Mouse (Mus musculus): Measurements from ENCODE around the gene Zbtb41. TPM values are rescaled to one million over a fixed set of nuclear protein-coding genes. Genes with fewer than 3 reads are reported as not detected.

Gene Zbtb41
- polyA plus RNA-seq, 1 experiment from 2014 or later: 13.3 TPM

DNA sequence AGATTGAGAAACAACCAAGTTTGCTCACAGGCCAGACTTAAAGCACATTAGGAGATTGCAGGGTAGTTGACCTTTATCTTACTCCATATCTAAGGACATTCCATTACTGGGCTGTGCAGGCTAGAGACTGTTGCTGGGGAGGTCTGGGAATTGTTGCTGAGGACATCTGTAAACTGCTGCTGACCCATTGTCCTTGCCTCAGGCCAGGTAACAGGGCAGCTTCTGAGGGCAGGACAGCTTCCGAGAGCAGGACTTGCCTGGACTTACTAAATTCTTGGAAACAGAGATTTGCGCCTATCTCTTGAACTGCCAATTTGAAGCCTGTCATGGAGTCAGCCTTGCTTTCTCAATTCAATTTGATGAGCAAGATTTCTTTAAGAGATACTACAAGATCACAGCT lies 73.3 kb downstream of the Zbtb41 start:
- no peaks in the 10 kb centered on the region for H3K4me1 ChIP-seq (ENCODE audit: control insufficient read depth, insufficient read depth, low read length)
- peaks cover 34% of the 10 kb centered on the region for H3K36me3 ChIP-seq (ENCODE audit: control insufficient read depth, insufficient read depth, low read length)
- ATAC-seq (ENCODE audit: low read depth) (no peak), DNase-seq (ENCODE audit: low spot score) (no peak)
- WGBS: 83% methylated on average over 2 of the region's 2 CpGs
- H3K9me3 ChIP-seq (ENCODE audit: control insufficient read depth, low read length): no peaks in the 10 kb centered on the region
- H3K4me2 ChIP-seq (ENCODE audit: low read depth, low read length): no peak overlapping the region
- H3K27me3 ChIP-seq (replicated peaks; ENCODE audit: control insufficient read depth, insufficient read depth, low read length): no peaks in the 10 kb centered on the region
- no peak overlapping the region for H3K4me3 ChIP-seq (ENCODE audit: low read depth, low read length)
- no peak overlapping the region for H3K27ac ChIP-seq (replicated peaks; ENCODE audit: low read depth, low read length)
- no peak overlapping the region for H3K9ac ChIP-seq (ENCODE audit: low read depth, low read length)

DNA sequence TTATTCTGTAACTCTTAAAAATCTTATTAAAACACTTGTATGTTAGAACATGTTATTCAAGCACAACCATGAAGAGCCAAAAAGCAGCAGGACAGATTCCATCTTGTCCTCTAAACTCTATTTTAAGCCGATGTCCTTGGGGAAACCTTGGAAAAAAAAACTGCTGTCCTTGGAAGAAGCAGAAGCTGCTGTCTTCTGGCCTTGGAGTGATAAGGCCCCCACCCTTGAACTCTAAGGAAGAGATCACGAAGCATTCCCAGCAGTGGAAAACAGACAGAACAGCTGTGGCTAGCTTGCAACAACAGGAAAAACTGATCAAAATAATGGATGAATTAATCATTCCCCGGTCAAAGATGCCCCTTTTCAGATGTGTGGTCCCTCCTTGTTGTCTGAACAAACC lies 74.1 kb downstream of the Zbtb41 start:
- Histone ChIP-seq H3K9me3 (ENCODE audit: control insufficient read depth, low read length) (no peaks in the 10 kb centered on the region), H3K27me3 (replicated peaks; ENCODE audit: control insufficient read depth, insufficient read depth, low read length) (no peaks in the 10 kb centered on the region), H3K4me2 (ENCODE audit: low read depth, low read length) (no peak overlapping the region), H3K4me1 (ENCODE audit: control insufficient read depth, insufficient read depth, low read length) (no peaks in the 10 kb centered on the region), H3K36me3 (ENCODE audit: control insufficient read depth, insufficient read depth, low read length) (peaks cover 28% of the 10 kb centered on the region), H3K27ac (replicated peaks; ENCODE audit: low read depth, low read length) (no peak overlapping the region), H3K9ac (ENCODE audit: low read depth, low read length) (no peak overlapping the region), H3K4me3 (ENCODE audit: low read depth, low read length) (no peak overlapping the region)
- DNase-seq (ENCODE audit: low spot score) (no peak), ATAC-seq (ENCODE audit: low read depth) (no peak)
- 80% methylated on average over 3 of the region's 3 CpGs for WGBS

DNA sequence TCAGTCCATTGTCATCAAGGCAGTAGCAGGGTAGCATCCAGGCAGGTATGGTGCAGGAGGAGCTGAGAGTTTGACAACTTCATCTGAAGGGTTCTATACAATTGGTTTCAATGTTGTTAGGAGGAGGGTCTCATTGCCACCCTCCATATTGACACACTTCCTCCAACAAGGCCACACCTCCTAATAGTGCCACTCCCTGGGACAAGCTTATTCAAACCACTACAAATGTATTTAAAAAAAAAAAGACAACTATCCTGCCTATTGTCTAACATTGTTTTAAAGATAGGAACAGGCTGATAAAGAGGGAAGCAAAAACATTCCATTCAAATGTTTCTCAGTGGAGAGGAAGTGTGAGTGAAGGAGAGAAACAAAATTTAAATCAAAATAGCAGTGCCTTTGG lies 77.7 kb downstream of the Zbtb41 start:
- Histone ChIP-seq H3K4me2 (ENCODE audit: low read depth, low read length) (no peak overlapping the region), H3K4me3 (ENCODE audit: low read depth, low read length) (no peak overlapping the region), H3K27me3 (replicated peaks; ENCODE audit: control insufficient read depth, insufficient read depth, low read length) (no peaks in the 10 kb centered on the region), H3K9ac (ENCODE audit: low read depth, low read length) (no peak overlapping the region), H3K27ac (replicated peaks; ENCODE audit: low read depth, low read length) (no peak overlapping the region), H3K36me3 (ENCODE audit: control insufficient read depth, insufficient read depth, low read length) (0 out of 2 replicates have a peak, but pooled peaks cover 1% of the 10 kb centered on the region), H3K4me1 (ENCODE audit: control insufficient read depth, insufficient read depth, low read length) (no peaks in the 10 kb centered on the region), H3K9me3 (ENCODE audit: control insufficient read depth, low read length) (no peaks in the 10 kb centered on the region)
- ATAC-seq (ENCODE audit: low read depth): no peak
- no peak for DNase-seq (ENCODE audit: low spot score)

DNA sequence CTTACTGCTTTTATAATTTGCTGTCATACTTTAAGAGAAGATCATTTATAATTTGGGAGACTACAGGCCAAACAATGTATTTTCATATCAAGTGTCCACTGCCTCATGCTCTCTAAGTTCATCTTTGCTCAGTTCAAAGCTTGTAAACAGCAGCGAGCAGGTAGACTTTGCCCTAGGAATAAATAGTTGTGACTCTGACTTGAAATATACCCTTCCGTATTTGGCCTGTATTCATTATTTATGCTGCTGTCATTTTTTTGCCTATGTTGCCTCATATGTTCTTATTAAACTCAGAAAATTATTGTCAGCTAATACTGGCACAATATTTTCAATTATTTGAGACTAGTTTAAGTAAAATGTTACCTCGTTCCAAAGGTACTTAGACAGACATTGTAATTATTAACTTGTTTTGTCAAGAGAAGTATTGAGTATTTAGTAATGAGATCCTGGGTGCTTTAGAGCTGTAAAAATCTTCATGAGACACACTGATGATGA lies 79.2 kb downstream of the Zbtb41 start, which contains the start of gene F13b:
TSS of gene F13b (plus strand) at position 445 of the 495 bp plus-strand sequence.
- no peaks in the 10 kb centered on the region for H3K9me3 ChIP-seq (ENCODE audit: control insufficient read depth, low read length)
- no peak within 1 kb of the TSS for H3K27ac ChIP-seq (replicated peaks; ENCODE audit: low read depth, low read length)
- no peaks in the 10 kb centered on the region for H3K27me3 ChIP-seq (replicated peaks; ENCODE audit: control insufficient read depth, insufficient read depth, low read length)
- ATAC-seq (ENCODE audit: low read depth) (no peak), DNase-seq (ENCODE audit: low spot score) (no peak)
- no peak within 1 kb of the TSS for H3K9ac ChIP-seq (ENCODE audit: low read depth, low read length)
- H3K4me2 ChIP-seq (ENCODE audit: low read depth, low read length): no peak within 1 kb of the TSS
- WGBS: 88% methylated on average over 3 of the region's 3 CpGs
- no peaks in the 10 kb centered on the region for H3K36me3 ChIP-seq (ENCODE audit: control insufficient read depth, insufficient read depth, low read length)
- no peak within 1 kb of the TSS for H3K4me3 ChIP-seq (ENCODE audit: low read depth, low read length)
- H3K4me1 ChIP-seq (ENCODE audit: control insufficient read depth, insufficient read depth, low read length): no peaks in the 10 kb centered on the region

Other genes with a start within 250 kb of the Zbtb41 start
- gene Crb1, start 45.2 kb upstream of the Zbtb41 start, polyA plus RNA-seq (2014; fragmentation: Nextera tagmentation; extraction: Ambion mirVana): 0.10 and 0.34 TPM in 2 replicates
- 14.8 and 16.3 TPM in 2 replicates for gene Aspm, start 32.5 kb downstream of the Zbtb41 start, polyA plus RNA-seq (2014; fragmentation: Nextera tagmentation; extraction: Ambion mirVana)
- gene F13b, start 79.4 kb downstream of the Zbtb41 start, polyA plus RNA-seq (2014; fragmentation: Nextera tagmentation; extraction: Ambion mirVana): not detected in 2 replicates
- gene Cfhr1, start 138.0 kb downstream of the Zbtb41 start, polyA plus RNA-seq (2014; fragmentation: Nextera tagmentation; extraction: Ambion mirVana): not detected in 2 replicates